Mouse (Mus musculus) C2C12 (cell line): ENCODE measurements around the gene Utp18. TPM values are rescaled to one million over a fixed set of nuclear protein-coding genes. Genes with fewer than 3 reads are reported as not detected.

Experiments
- H3K27me3 ChIP-seq: one replicate; pipeline ENCODE4 v1.6.1; 2011; ENCODE audit not compliant: control insufficient read depth, insufficient read depth, insufficient read length
- H3K36me3 ChIP-seq: one replicate; pipeline ENCODE4 v1.6.1; 2011; ENCODE audit not compliant: control insufficient read depth, insufficient read depth
- H3K4me3 ChIP-seq: one replicate; pipeline ENCODE4 v1.5.1; 2011; ENCODE audit warnings: mild to moderate bottlenecking, control low read depth; ENCODE audit not compliant: poor library complexity, insufficient read depth, severe bottlenecking
- H3K79me2 ChIP-seq: one replicate; pipeline ENCODE4 v1.6.1; 2011; ENCODE audit not compliant: control insufficient read depth, insufficient read depth
- H3K79me3 ChIP-seq: one replicate; pipeline ENCODE4 v1.6.1; 2011; ENCODE audit warnings: low read depth, control low read depth
- H3ac ChIP-seq: one replicate; pipeline ENCODE3; 2011; ENCODE audit warnings: low read depth; ENCODE audit not compliant: control insufficient read depth, insufficient read length
- CEBPB ChIP-seq: IDR thresholded peaks from one replicate; pipeline ENCODE4 v1.6.1; 2011; ENCODE audit warnings: low read depth, mild to moderate bottlenecking, control low read depth, moderate library complexity
- CTCF ChIP-seq: IDR thresholded peaks from one replicate; pipeline ENCODE4 v1.5.1; 2011; ENCODE audit not compliant: control insufficient read depth, insufficient read depth, insufficient read length
- FOSL1 ChIP-seq: IDR thresholded peaks from one replicate; pipeline ENCODE4 v1.8.0; 2011; ENCODE audit warnings: mild to moderate bottlenecking, low read length; ENCODE audit not compliant: poor library complexity, insufficient read depth, severe bottlenecking
- MAX ChIP-seq: IDR thresholded peaks from one replicate; pipeline ENCODE4 v1.6.1; 2011; ENCODE audit warnings: mild to moderate bottlenecking, control low read depth
- MYOD1 ChIP-seq: IDR thresholded peaks from one replicate; pipeline ENCODE4 v1.6.1; 2011; ENCODE audit warnings: low read depth; ENCODE audit not compliant: control insufficient read depth, insufficient read length
- MYOG ChIP-seq: IDR thresholded peaks from one replicate; pipeline ENCODE4 v1.6.1; 2011; ENCODE audit not compliant: control insufficient read depth, insufficient read length; ENCODE audit errors: extremely low read depth
- USF1 ChIP-seq: IDR thresholded peaks from one replicate; pipeline ENCODE4 v1.6.1; 2011; ENCODE audit warnings: low read depth, mild to moderate bottlenecking, control low read depth, moderate library complexity
- polyA plus RNA-seq: library from polyadenylated mRNA; unstranded; fragments of >200 nt; fragmentation: generic; extraction: Trizol; gene quantifications from one replicate; pipeline ENCODE4 v1.2.1, GENCODE M21; 2012; ENCODE audit warnings: missing spikeins

Utp18 gene
- polyA plus RNA-seq, 1 experiment: 22.3 TPM

- no peak for TF ChIP-seq MYOD1
- no peak for TF ChIP-seq MYOG
- no peak for TF ChIP-seq MAX
- no peak overlapping the region for H3K4me3 ChIP-seq
- no peaks in the 10 kb centered on the region for H3K36me3 ChIP-seq
- H3ac ChIP-seq: no peak overlapping the region
- H3K27me3 ChIP-seq: peaks cover 6% of the 10 kb centered on the region
- no peaks in the 10 kb centered on the region for H3K79me3 ChIP-seq
- H3K79me2 ChIP-seq: no peaks in the 10 kb centered on the region
These were observed 63.3 kb downstream of the Utp18 start for GRCm38 (mm10) chr11:93822261-93822660.

GRCm38 (mm10) chr11:93821533-93821932, 64.0 kb downstream of the Utp18 start:
- no peak overlapping the region for H3K4me3 ChIP-seq
- no peak overlapping the region for H3ac ChIP-seq
- TF ChIP-seq CEBPB (no peak), MYOD1 (no peak), MYOG (no peak), MAX (no peak), FOSL1 (no peak), USF1 (no peak), CTCF (no peak)
- H3K36me3 ChIP-seq: no peaks in the 10 kb centered on the region
- H3K79me3 ChIP-seq: no peaks in the 10 kb centered on the region
- peaks cover 6% of the 10 kb centered on the region for H3K27me3 ChIP-seq
- no peaks in the 10 kb centered on the region for H3K79me2 ChIP-seq

GRCm38 (mm10) chr11:93817966-93818738, 67.4 kb downstream of the Utp18 start:
- TF ChIP-seq FOSL1: no peak
- no peak overlapping the region for H3K4me3 ChIP-seq
- no peaks in the 10 kb centered on the region for H3K79me3 ChIP-seq
- no peaks in the 10 kb centered on the region for H3K79me2 ChIP-seq
- H3K36me3 ChIP-seq: no peaks in the 10 kb centered on the region
- no peak overlapping the region for H3ac ChIP-seq
- peaks cover 5% of the 10 kb centered on the region for H3K27me3 ChIP-seq

- Histone ChIP-seq H3ac (no peak overlapping the region), H3K36me3 (no peaks in the 10 kb centered on the region), H3K79me2 (no peaks in the 10 kb centered on the region), H3K27me3 (peaks cover 5% of the 10 kb centered on the region), H3K79me3 (no peaks in the 10 kb centered on the region), H3K4me3 (no peak overlapping the region)
- TF ChIP-seq CTCF (no peak), FOSL1 (no peak), USF1 (no peak), MYOG (no peak), MAX (no peak), CEBPB (no peak), MYOD1 (no peak)
These were observed 72.6 kb downstream of the Utp18 start for GRCm38 (mm10) chr11:93812955-93813354.

GRCm38 (mm10) chr11:93812125-93812868, 73.3 kb downstream of the Utp18 start:
- Histone ChIP-seq H3K36me3 (no peaks in the 10 kb centered on the region), H3K27me3 (peaks cover 3% of the 10 kb centered on the region), H3K79me3 (no peaks in the 10 kb centered on the region), H3K79me2 (no peaks in the 10 kb centered on the region), H3K4me3 (no peak overlapping the region), H3ac (no peak overlapping the region)
- TF ChIP-seq CEBPB (no peak), MYOG (no peak), CTCF (peak; percentile 41)

Other genes with a start within 250 kb of the Utp18 start
- 3.6 TPM for gene Mbtd1, start 86 bp upstream of the Utp18 start, polyA plus RNA-seq
- 982 TPM for gene Nme2, start 70.5 kb upstream of the Utp18 start, polyA plus RNA-seq
- 578 TPM for gene Gm20390, start 82.5 kb upstream of the Utp18 start, polyA plus RNA-seq
- gene Nme1, start 82.8 kb upstream of the Utp18 start, polyA plus RNA-seq: 109 TPM
- 12.6 TPM for gene Spag9, start 110.3 kb upstream of the Utp18 start, polyA plus RNA-seq